Mouse (Mus musculus) E14TG2a.4 (cell line): Measurements from ENCODE around the gene Nr1i2.

Experiments used
- CTCF ChIP-seq: conservative IDR thresholded peaks from 2 replicates; pipeline ENCODE4 v1.5.1; 2014; ENCODE audit warnings: low read length
- NANOG ChIP-seq: IDR thresholded peaks from 2 replicates; pipeline ENCODE4 v1.6.1; 2014; ENCODE audit warnings: borderline replicate concordance, low read length, mixed read lengths
- POU5F1 ChIP-seq: IDR thresholded peaks from 2 replicates; pipeline ENCODE4 v1.6.1; 2014; ENCODE audit warnings: low read length, borderline replicate concordance

DNA sequence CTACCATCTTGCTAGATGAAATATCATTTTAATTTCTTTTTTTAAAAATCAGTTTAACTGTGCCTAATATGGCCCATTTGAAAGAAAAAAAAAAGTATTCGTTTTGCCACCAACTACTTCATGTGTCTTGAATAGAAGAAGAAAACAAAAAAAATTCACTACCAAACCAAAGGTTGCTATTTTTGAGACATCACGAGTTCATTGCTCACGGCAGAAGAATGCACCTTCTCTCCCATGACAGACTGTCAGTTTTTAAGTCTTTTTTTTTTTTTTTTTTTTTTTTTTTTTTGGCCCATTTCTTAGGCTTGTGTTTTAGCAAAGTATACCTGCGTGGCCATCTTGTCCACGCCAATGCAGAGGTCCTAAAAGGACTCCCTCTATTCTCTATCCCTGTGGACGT lies 50.5 kb downstream of the Nr1i2 start:
- TF ChIP-seq CTCF (no peak), POU5F1 (no peak), NANOG (no peak)
